ENCODE assay signal across 16 mouse cellular contexts in the genomic region with DNA sequence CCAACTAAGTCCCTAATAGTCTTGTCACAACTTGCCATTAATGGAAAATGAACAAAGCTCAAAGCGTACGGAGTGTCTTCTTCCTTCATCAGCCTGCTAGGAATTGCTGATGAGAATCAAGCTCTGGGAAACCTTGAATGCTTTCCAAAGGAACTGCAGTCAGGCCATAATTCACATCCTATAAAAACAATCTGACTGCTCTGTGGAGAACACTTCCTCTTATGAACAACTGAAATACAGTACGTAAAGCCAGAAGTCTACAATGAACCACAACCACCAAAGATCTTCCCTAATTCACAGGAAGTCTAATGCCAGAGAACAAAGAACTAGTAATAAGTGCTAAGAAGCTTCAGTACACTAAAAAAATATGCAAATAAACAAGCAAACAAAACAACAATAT. TPM values are rescaled to one million over a fixed set of nuclear protein-coding genes. Genes with fewer than 3 reads are reported as not detected.
A peak's percentile ranks its signal among the peaks of the same experiment; 100 is the strongest.
DNase-seq lines count a peak whose midpoint lies in the region; ATAC-seq and TF ChIP-seq lines count a peak whose summit lies in the region.
"Had no signal": no experiment of that assay in that cellular context is flagged by ENCODE, and none has a peak within 500 bp of the region (broad histone marks: within the 10 kb centered on the region; RNA-seq: fewer than 3 reads in every experiment).

No protein-coding gene starts in this region.

- WGBS in lung, embryonic 14.5 days = 45% methylated on average over 3 of the region's 3 CpGs

- H3K4me2 ChIP-seq in lung, embryonic 14.5 days = no peak overlapping the region
- H3K4me2 ChIP-seq: hindbrain, embryonic 12.5 days; liver, embryonic 15.5 days had no signal

- H3K4me3 ChIP-seq in lung, embryonic 14.5 days (ENCODE audit: low read depth, low read length) = no peak overlapping the region
- H3K4me3 ChIP-seq: heart, embryonic 10.5 days; hindbrain, embryonic 12.5 days; liver, embryonic 15.5 days had no signal

- intact Hi-C loops in gastrocnemius, postnatal 14 days (cut with DNase I; ENCODE audit: low total_unique reads) = no loop called here

- H3K4me1 ChIP-seq in lung, embryonic 14.5 days (ENCODE audit: insufficient read depth) = no peaks in the 10 kb centered on the region
- H3K4me1 ChIP-seq: heart, embryonic 10.5 days; hindbrain, embryonic 12.5 days; liver, embryonic 15.5 days had no signal

- no peaks in the 10 kb centered on the region for H3K27me3 ChIP-seq in lung, embryonic 14.5 days (ENCODE audit: insufficient read depth, low read length)
- H3K27me3 ChIP-seq: hindbrain, embryonic 12.5 days; liver, embryonic 15.5 days had no signal

- H3K36me3 ChIP-seq in lung, embryonic 14.5 days (ENCODE audit: insufficient read depth) = peaks cover 68% of the 10 kb centered on the region

- H3K27ac ChIP-seq in lung, embryonic 14.5 days (ENCODE audit: low read depth) = peak overlapping the region; percentile 16
- H3K27ac ChIP-seq: heart, embryonic 10.5 days; hindbrain, embryonic 12.5 days; liver, embryonic 15.5 days had no signal

- DNase-seq in adrenal gland, postnatal 14 days = peak; percentile 31
- DNase-seq in adrenal gland, postnatal 25 days = no peak
- peak; percentile 82 for DNase-seq in lung, embryonic 14.5 days
- DNase-seq in lung, adult 18-20 months = no peak
- peak; percentile 41 for DNase-seq in gonadal fat pad, adult 2 months (ENCODE audit: low read depth)
- no peak for DNase-seq in frontal cortex, postnatal 14 days (ENCODE audit: low spot score in 2 of 2)
- DNase-seq in gastrocnemius, postnatal 14 days = no peak
- DNase-seq: B cell, adult 2 months; cerebellum, adult 11 months; embryo, embryonic 11 days had no signal

- TF ChIP-seq CTCF in lung, embryonic 14.5 days (IDR thresholded peaks at IDR 0.05; ENCODE audit: low read depth) = no peak

- no peaks in the 10 kb centered on the region for H3K9me3 ChIP-seq in lung, embryonic 14.5 days (ENCODE audit: low read depth, low read length)
- H3K9me3 ChIP-seq: G1E; heart, embryonic 10.5 days; hindbrain, embryonic 12.5 days; liver, embryonic 15.5 days had no signal

- no peak overlapping the region for H3K9ac ChIP-seq in lung, embryonic 14.5 days
- H3K9ac ChIP-seq: hindbrain, embryonic 12.5 days; liver, embryonic 15.5 days had no signal

- 0 out of 2 replicates have a peak, but pooled peaks have one; percentile 44 for ATAC-seq in lung, embryonic 14.5 days (ENCODE audit: insufficient read depth)
- 0 out of 2 replicates have a peak, but pooled peaks have one; percentile 62 for ATAC-seq in monocyte, adult 5-6 weeks (replicated peaks; ENCODE audit: insufficient number of reproducible peaks, low FRiP score, low TSS enrichment, poor library complexity, severe bottlenecking)

RNA-seq across cellular contexts. Expression of a gene that starts 28.5 kb away (rescaled TPM):
- total RNA-seq in adrenal gland, postnatal 14 days (2021) = 68.6 and 76.1 TPM in 2 replicates
- total RNA-seq in adrenal gland, postnatal 25 days (2021) = 83.9 and 85.1 TPM in 2 replicates
- 196 and 198 TPM in 2 replicates for polyA plus RNA-seq in lung, embryonic 14.5 days (2014; fragmentation: Nextera tagmentation; extraction: Ambion mirVana)
- polyA plus RNA-seq in gonadal fat pad, adult 2 months (2012; rRNA removed) = 31.9 and 37.4 TPM in 2 replicates
- 87.8 to 119 TPM (median 116 TPM) in 3 replicates for total RNA-seq in monocyte, adult 5-6 weeks (2017)
- total RNA-seq in gastrocnemius, postnatal 14 days (2021) = 10 to 100 TPM; 55.8 to 56.5 TPM

RNA-seq across cellular contexts. Expression of a gene that starts 56.1 kb away (rescaled TPM):
- total RNA-seq in adrenal gland, postnatal 14 days (2021) = 2.6 and 2.9 TPM in 2 replicates
- 2.4 TPM in 1 of 2 replicates, not detected in the other for total RNA-seq in adrenal gland, postnatal 25 days (2021)
- polyA plus RNA-seq in lung, embryonic 14.5 days (2014; fragmentation: Nextera tagmentation; extraction: Ambion mirVana) = 1.8 and 2.3 TPM in 2 replicates
- 0.97 and 1.7 TPM in 2 replicates for polyA plus RNA-seq in gonadal fat pad, adult 2 months (2012; rRNA removed)
- 21.0 TPM in 1 of 3 replicates, not detected in the others for total RNA-seq in monocyte, adult 5-6 weeks (2017)
- 1 to 10 TPM in 1 of 2 experiments, not detected in 1; 1.7 TPM for total RNA-seq in gastrocnemius, postnatal 14 days (2021)
- total RNA-seq: G1E; left cerebral cortex, postnatal 14 days had no signal
- polyA plus RNA-seq: hindbrain, embryonic 12.5 days; liver, embryonic 15.5 days had no signal

Comparison
In these comparisons a context has a peak if more than half of its experiments do, and no peak if none do; other contexts are left out.
1. DNase-seq: peak in adrenal gland, postnatal 14 days (single experiment), lung, embryonic 14.5 days (single experiment) and gonadal fat pad, adult 2 months (single experiment); none in adrenal gland, postnatal 25 days (single experiment), lung, adult 18-20 months (0 of 2), frontal cortex, postnatal 14 days (0 of 2) and gastrocnemius, postnatal 14 days (single experiment).